Mouse (Mus musculus): ENCODE results near the gene Rgs6.

- TF ChIP-seq CTCF (IDR thresholded peaks at IDR 0.05; ENCODE audit: low read depth) (no peak), EP300 (optimal IDR thresholded peaks at IDR 0.05) (no peak)
Observed at GRCm38 (mm10) chr12:83113971-83114370, 525.9 kb downstream of the Rgs6 start.

Data from stomach, postnatal 0 days (tissue).